Mouse (Mus musculus) thymus, adult 2 months (tissue): Measurements from ENCODE around the gene Acbd4.

Source experiments
- CTCF ChIP-seq: fragments of 200-500 bp; IDR thresholded peaks from 2 replicates; pipeline ENCODE4 v1.5.1; 2012; ENCODE audit warnings: mild to moderate bottlenecking, control low read depth, low read length, moderate library complexity, borderline replicate concordance; ENCODE audit not compliant: control insufficient read depth, poor library complexity, insufficient read depth; ENCODE audit errors: extremely low read depth
- POLR2A ChIP-seq: fragments of 200-500 bp; IDR thresholded peaks from 2 replicates; pipeline ENCODE4 v1.6.1; 2012; ENCODE audit warnings: mild to moderate bottlenecking, low read length, control low read depth, moderate library complexity; ENCODE audit not compliant: control insufficient read depth, poor library complexity, insufficient read depth; ENCODE audit errors: extremely low read depth

DNA sequence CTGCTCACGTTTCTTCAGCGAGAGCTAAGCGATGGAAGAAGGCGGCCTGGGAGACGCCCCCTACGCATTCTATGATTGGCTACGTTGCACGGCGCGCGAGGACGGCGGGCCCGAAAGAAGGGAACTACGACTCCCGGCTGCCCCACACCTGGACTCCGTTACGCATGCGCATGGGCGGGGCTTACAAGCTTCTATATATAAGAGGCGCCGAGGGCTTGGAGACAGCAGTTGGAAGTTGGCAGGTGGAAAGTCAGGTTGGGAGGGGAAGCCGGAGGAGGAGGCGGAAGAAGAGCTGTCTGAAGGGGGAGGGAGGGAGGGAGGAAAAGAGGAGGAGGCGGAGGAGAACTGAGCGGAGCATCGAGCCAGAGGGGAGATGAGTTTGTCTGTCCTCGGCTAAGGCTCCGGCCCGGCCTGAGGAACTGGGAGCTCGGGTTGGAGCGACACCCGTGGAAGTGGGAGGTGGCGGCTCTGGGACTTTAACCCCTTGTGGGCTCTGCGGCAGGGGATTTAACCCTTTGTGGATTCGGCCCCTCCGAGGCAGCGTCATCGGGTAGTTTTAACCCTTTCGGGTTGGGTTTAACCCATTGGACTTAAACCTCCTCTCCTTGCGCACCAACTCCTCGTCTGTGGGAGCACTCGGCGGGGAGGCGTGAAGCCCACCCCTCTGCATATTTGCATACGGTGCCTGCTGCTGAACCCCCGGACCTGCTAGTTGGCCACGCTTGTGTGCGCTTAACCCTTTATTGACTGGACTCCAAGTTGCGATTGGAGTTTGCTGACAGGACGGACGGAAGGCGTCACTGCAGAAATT, 14.7 kb downstream of the Acbd4 start, which contains the start of gene Hexim1:
- TF ChIP-seq CTCF: no peak
- peak; percentile 97 for TF ChIP-seq POLR2A
